Mouse (Mus musculus) small intestine, adult 2 months (tissue): ENCODE measurements around the gene Wnk2. TPM values are rescaled to one million over a fixed set of nuclear protein-coding genes. Genes with fewer than 3 reads are reported as not detected.

Experiments used
- H3K27ac ChIP-seq: fragments of 200-500 bp; 2 replicates; pipeline ENCODE4 v1.5.1; 2012; ENCODE audit warnings: low read depth, low read length, control low read depth, inconsistent platforms; ENCODE audit not compliant: insufficient read depth
- H3K27me3 ChIP-seq: fragments of 200-500 bp; 2 replicates; pipeline ENCODE4 v1.6.1; 2012; ENCODE audit warnings: mild to moderate bottlenecking, moderate library complexity, low read length, inconsistent platforms; ENCODE audit not compliant: control insufficient read depth, insufficient read depth
- H3K36me3 ChIP-seq: fragments of 200-500 bp; 2 replicates; pipeline ENCODE4 v1.6.1; 2012; ENCODE audit warnings: mild to moderate bottlenecking, low read length, control low read depth, inconsistent platforms; ENCODE audit not compliant: control insufficient read depth, insufficient read depth
- H3K4me1 ChIP-seq: fragments of 200-500 bp; 2 replicates; pipeline ENCODE4 v1.6.1; 2012; ENCODE audit warnings: low read length, inconsistent platforms, mixed read lengths; ENCODE audit not compliant: control insufficient read depth, insufficient read depth, insufficient read length
- H3K4me3 ChIP-seq: fragments of 200-500 bp; 2 replicates; pipeline ENCODE4 v1.5.1; 2012; ENCODE audit warnings: low read depth, mild to moderate bottlenecking, control low read depth, inconsistent platforms, low read length, moderate library complexity
- CTCF ChIP-seq: fragments of 200-500 bp; IDR thresholded peaks from 2 replicates; pipeline ENCODE4 v1.5.1; 2012; ENCODE audit warnings: low read depth, mild to moderate bottlenecking, control low read depth, inconsistent platforms, low read length, moderate library complexity, mixed read lengths; ENCODE audit not compliant: insufficient replicate concordance, insufficient read length; ENCODE audit errors: extremely low read depth
- POLR2A ChIP-seq: fragments of 200-500 bp; IDR thresholded peaks from 2 replicates; pipeline ENCODE4 v1.6.1; 2012; ENCODE audit warnings: low read depth, mild to moderate bottlenecking, control low read depth, inconsistent platforms, low read length, moderate library complexity
- WGBS: fragments of 180-500 bp; shearing (Covaris S2); methylation state at CpG from one replicate; pipeline ENCODE4 v1.1.7; 2018; 5-methylcytosine and 5-hydroxymethylcytosine counted together
- polyA plus RNA-seq: library from polyadenylated mRNA; depleted of rRNA; stranded (reverse); fragments of >200 nt; gene quantifications from 2 replicates; pipeline ENCODE4 v1.2.3, GENCODE M21; 2012

Gene Wnk2
- polyA plus RNA-seq, 1 experiment, result 19.5 TPM

GRCm38 (mm10) chr13:49109665-49110064 lies 38.1 kb downstream of the Wnk2 start:
- no peak for TF ChIP-seq CTCF
- TF ChIP-seq POLR2A, result no peak
- no peaks in the 10 kb centered on the region; the same call in 1 of the 2 replicates for H3K4me1 ChIP-seq
- WGBS, result 50% methylated on average over 3 of the region's 3 CpGs
- H3K27ac ChIP-seq, result no peak overlapping the region
- H3K4me3 ChIP-seq, result no peak overlapping the region
- H3K36me3 ChIP-seq, result no peaks in the 10 kb centered on the region
- no peaks in the 10 kb centered on the region for H3K27me3 ChIP-seq

- Histone ChIP-seq H3K27me3 (no peaks in the 10 kb centered on the region), H3K4me3 (no peak overlapping the region), H3K36me3 (no peaks in the 10 kb centered on the region), H3K27ac (no peak overlapping the region), H3K4me1 (no peaks in the 10 kb centered on the region; the same call in none of the 2 replicates)
- TF ChIP-seq CTCF (no peak), POLR2A (no peak)
- WGBS, result 81% methylated on average over 8 of the region's 8 CpGs
Observed at GRCm38 (mm10) chr13:49108119-49108846, 39.5 kb downstream of the Wnk2 start.

GRCm38 (mm10) chr13:49103913-49104312 lies 43.9 kb downstream of the Wnk2 start:
- WGBS, result 91% methylated on average over 1 of the region's 1 CpGs
- no peaks in the 10 kb centered on the region for H3K27me3 ChIP-seq
- TF ChIP-seq POLR2A, result no peak
- no peak for TF ChIP-seq CTCF
- no peak overlapping the region for H3K27ac ChIP-seq
- no peaks in the 10 kb centered on the region; the same call in none of the 2 replicates for H3K36me3 ChIP-seq
- H3K4me3 ChIP-seq, result no peak overlapping the region
- no peaks in the 10 kb centered on the region; the same call in none of the 2 replicates for H3K4me1 ChIP-seq

- no peaks in the 10 kb centered on the region; the same call in none of the 2 replicates for H3K36me3 ChIP-seq
- no peaks in the 10 kb centered on the region for H3K27me3 ChIP-seq
- H3K27ac ChIP-seq, result no peak overlapping the region; the same call in 1 of the 2 replicates
- no peaks in the 10 kb centered on the region; the same call in none of the 2 replicates for H3K4me1 ChIP-seq
- 81% methylated on average over 7 of the region's 7 CpGs for WGBS
- H3K4me3 ChIP-seq, result no peak overlapping the region
- TF ChIP-seq POLR2A, result no peak
- no peak for TF ChIP-seq CTCF
Observed at GRCm38 (mm10) chr13:49103235-49103634, 44.6 kb downstream of the Wnk2 start.

- Histone ChIP-seq H3K4me1 (no peaks in the 10 kb centered on the region; the same call in none of the 2 replicates), H3K27me3 (no peaks in the 10 kb centered on the region), H3K4me3 (no peak overlapping the region), H3K36me3 (peaks cover under 1% of the 10 kb centered on the region), H3K27ac (no peak overlapping the region)
- TF ChIP-seq CTCF, result no peak
- TF ChIP-seq POLR2A, result no peak
- 15% methylated on average over 1 of the region's 1 CpGs for WGBS
Observed at GRCm38 (mm10) chr13:49100417-49100816, 47.4 kb downstream of the Wnk2 start.

- 86% methylated on average over 4 of the region's 4 CpGs for WGBS
- no peak overlapping the region for H3K4me3 ChIP-seq
Observed at GRCm38 (mm10) chr13:49096826-49097225, 51.0 kb downstream of the Wnk2 start.

GRCm38 (mm10) chr13:49094667-49095066 lies 53.1 kb downstream of the Wnk2 start:
- H3K27me3 ChIP-seq, result no peaks in the 10 kb centered on the region
- H3K4me3 ChIP-seq, result no peak overlapping the region
- H3K36me3 ChIP-seq, result peaks cover 8% of the 10 kb centered on the region
- TF ChIP-seq POLR2A (no peak), CTCF (no peak)
- no peak overlapping the region for H3K27ac ChIP-seq
- 72% methylated on average over 6 of the region's 6 CpGs for WGBS
- no peaks in the 10 kb centered on the region for H3K4me1 ChIP-seq

More at GRCm38 (mm10) chr13:49096826-49097225, 51.0 kb downstream of the Wnk2 start:
- peaks cover 8% of the 10 kb centered on the region for H3K36me3 ChIP-seq
- TF ChIP-seq CTCF (no peak), POLR2A (no peak)
- H3K4me1 ChIP-seq, result no peaks in the 10 kb centered on the region
- no peak overlapping the region for H3K27ac ChIP-seq
- H3K27me3 ChIP-seq, result no peaks in the 10 kb centered on the region
